Comparison of ENCODE assay signal across 8 mouse cellular contexts in genomic region chr2:127270300-127271041, GRCm38 (mm10). TPM values are rescaled to one million over a fixed set of nuclear protein-coding genes. Genes with fewer than 3 reads are reported as not detected.
A peak's percentile ranks its signal among the peaks of the same experiment; 100 is the strongest.
DNase-seq lines count a peak whose midpoint lies in the region; ATAC-seq and TF ChIP-seq lines count a peak whose summit lies in the region.

No protein-coding gene starts in this region.

- TF ChIP-seq CTCF in ES-Bruce4 (IDR thresholded peaks at IDR 0.05; ENCODE audit: low read depth, low read length) = no peak

- no peaks in the 10 kb centered on the region for H3K9me3 ChIP-seq in ES-Bruce4 (replicated peaks; ENCODE audit: control insufficient read depth, insufficient read depth, low read length, poor library complexity, severe bottlenecking)
- no peaks in the 10 kb centered on the region for H3K9me3 ChIP-seq in forebrain, embryonic 16.5 days (ENCODE audit: control insufficient read depth, low read length)
- no peaks in the 10 kb centered on the region for H3K9me3 ChIP-seq in neural tube, embryonic 15.5 days (replicated peaks)

- TF ChIP-seq EP300 in ES-Bruce4 (IDR thresholded peaks at IDR 0.05; ENCODE audit: insufficient read depth, low read depth, low read length) = no peak

- intact Hi-C loops in heart, postnatal 36 days (cut with DNase I) = loop anchor here (2.0 kb wide), 1 partner anchor 22 kb away; no protein-coding TSS in a partner anchor

- H3K9ac ChIP-seq in ES-Bruce4 (ENCODE audit: low read depth, poor library complexity, severe bottlenecking) = peak overlapping the region; percentile 93
- H3K9ac ChIP-seq in forebrain, embryonic 16.5 days (replicated peaks; ENCODE audit: low read depth, low read length) = peak overlapping the region; percentile 87
- H3K9ac ChIP-seq in neural tube, embryonic 15.5 days (replicated peaks) = peak overlapping the region; percentile 96

- H3K27ac ChIP-seq in ES-Bruce4 (ENCODE audit: insufficient read depth, low read length) = peak overlapping the region; percentile 39; the same call in 1 of the 2 replicates
- peak overlapping the region; percentile 93 for H3K27ac ChIP-seq in forebrain, embryonic 16.5 days (ENCODE audit: low read length)
- peak overlapping the region; percentile 96 for H3K27ac ChIP-seq in neural tube, embryonic 15.5 days (replicated peaks)

- no peak for TF ChIP-seq POLR2A in ES-Bruce4 (IDR thresholded peaks at IDR 0.05; ENCODE audit: insufficient read depth, low read length)

- H3K4me2 ChIP-seq in forebrain, embryonic 16.5 days (ENCODE audit: low read length) = peak overlapping the region; percentile 49
- peak overlapping the region; percentile 85 for H3K4me2 ChIP-seq in neural tube, embryonic 15.5 days

- no peaks in the 10 kb centered on the region for H3K4me1 ChIP-seq in ES-Bruce4 (ENCODE audit: control insufficient read depth, insufficient read depth, low read length)
- peaks cover 19% of the 10 kb centered on the region for H3K4me1 ChIP-seq in forebrain, embryonic 16.5 days (replicated peaks; ENCODE audit: control insufficient read depth, insufficient read depth, low read length)
- H3K4me1 ChIP-seq in neural tube, embryonic 15.5 days = peaks cover 36% of the 10 kb centered on the region

- WGBS in forebrain, embryonic 16.5 days = 0% methylated on average over 63 of the region's 75 CpGs
- WGBS in neural tube, embryonic 15.5 days = under 1% methylated on average over 73 of the region's 75 CpGs

- H3K36me3 ChIP-seq in ES-Bruce4 (ENCODE audit: control insufficient read depth, insufficient read depth, low read length, poor library complexity, severe bottlenecking) = no peaks in the 10 kb centered on the region
- no peaks in the 10 kb centered on the region for H3K36me3 ChIP-seq in forebrain, embryonic 16.5 days (ENCODE audit: control insufficient read depth, insufficient read depth)
- no peaks in the 10 kb centered on the region for H3K36me3 ChIP-seq in neural tube, embryonic 15.5 days

- DNase-seq in cerebellum, adult 11-12 months = peak; percentile 91
- DNase-seq in heart, postnatal 36 days = peak; percentile 86 to 91
- peak; percentile 80 to 87 for DNase-seq in layer of hippocampus, adult 18-20 months (ENCODE audit: low spot score in 2 of 2)
- peak; percentile 86 to 88 for DNase-seq in lung, adult 18-20 months
- DNase-seq in testis, postnatal 14 days (ENCODE audit: low spot score) = peak; percentile 88

- peak; percentile 93 for ATAC-seq in forebrain, embryonic 16.5 days
- ATAC-seq in neural tube, embryonic 15.5 days (ENCODE audit: low FRiP score) = peak; percentile 96

- no peaks in the 10 kb centered on the region for H3K27me3 ChIP-seq in ES-Bruce4 (ENCODE audit: control insufficient read depth, insufficient read depth, low read length, poor library complexity, severe bottlenecking)
- no peaks in the 10 kb centered on the region for H3K27me3 ChIP-seq in forebrain, embryonic 16.5 days (replicated peaks; ENCODE audit: control insufficient read depth, insufficient read depth, low read length)
- no peaks in the 10 kb centered on the region for H3K27me3 ChIP-seq in neural tube, embryonic 15.5 days (replicated peaks)

- H3K4me3 ChIP-seq in ES-Bruce4 (ENCODE audit: low read depth, low read length) = peak overlapping the region; percentile 89
- H3K4me3 ChIP-seq in forebrain, embryonic 16.5 days (replicated peaks; ENCODE audit: low read length) = peak overlapping the region; percentile 99
- H3K4me3 ChIP-seq in neural tube, embryonic 15.5 days (replicated peaks) = peak overlapping the region; percentile 100

RNA-seq across cellular contexts. Expression of gene Stard7, which starts 0.5 kb away (rescaled TPM):
- 45.0 and 45.7 TPM in 2 replicates for polyA plus RNA-seq in ES-Bruce4 (2011; ENCODE audit: insufficient read depth, insufficient read length, low read depth, missing spikeins)
- polyA plus RNA-seq in forebrain, embryonic 16.5 days (2015; fragmentation: Nextera tagmentation; extraction: Ambion mirVana) = 98.3 and 106 TPM in 2 replicates
- total RNA-seq in heart, postnatal 36 days (2021) = 100 to 1,000 TPM; 157 to 170 TPM
- total RNA-seq in layer of hippocampus, adult 18-20 months (2021) = 100 to 1,000 TPM in 1 of 2 experiments, 10 to 100 TPM in 1; 99.8 to 104 TPM
- polyA plus RNA-seq in neural tube, embryonic 15.5 days (2015; fragmentation: Nextera tagmentation; extraction: Ambion mirVana) = 79.6 and 83.2 TPM in 2 replicates

RNA-seq across cellular contexts. Expression of gene Tmem127, which starts 22.8 kb away (rescaled TPM):
- 21.7 and 22.3 TPM in 2 replicates for polyA plus RNA-seq in ES-Bruce4 (2011; ENCODE audit: insufficient read depth, insufficient read length, low read depth, missing spikeins)
- 49.0 and 50.1 TPM in 2 replicates for polyA plus RNA-seq in forebrain, embryonic 16.5 days (2015; fragmentation: Nextera tagmentation; extraction: Ambion mirVana)
- total RNA-seq in heart, postnatal 36 days (2021) = 10 to 100 TPM; 27.9 to 28.3 TPM
- total RNA-seq in layer of hippocampus, adult 18-20 months (2021) = 10 to 100 TPM; 73.5 to 75.8 TPM
- polyA plus RNA-seq in neural tube, embryonic 15.5 days (2015; fragmentation: Nextera tagmentation; extraction: Ambion mirVana) = 53.8 and 55.6 TPM in 2 replicates

RNA-seq across cellular contexts. Expression of gene Ciao1, which starts 22.9 kb away (rescaled TPM):
- polyA plus RNA-seq in ES-Bruce4 (2011; ENCODE audit: insufficient read depth, insufficient read length, low read depth, missing spikeins) = 43.7 and 53.8 TPM in 2 replicates
- 67.0 and 69.3 TPM in 2 replicates for polyA plus RNA-seq in forebrain, embryonic 16.5 days (2015; fragmentation: Nextera tagmentation; extraction: Ambion mirVana)
- 10 to 100 TPM; 60.5 to 63.5 TPM for total RNA-seq in heart, postnatal 36 days (2021)
- total RNA-seq in layer of hippocampus, adult 18-20 months (2021) = 10 to 100 TPM; 72.8 to 81.6 TPM
- 64.6 and 68.5 TPM in 2 replicates for polyA plus RNA-seq in neural tube, embryonic 15.5 days (2015; fragmentation: Nextera tagmentation; extraction: Ambion mirVana)

Comparison
In these comparisons a context has a peak if more than half of its experiments do, and no peak if none do; other contexts are left out.
1. Peak in every context shown above with its lines: DNase-seq, ATAC-seq, H3K4me3 ChIP-seq and H3K27ac ChIP-seq.
2. H3K27ac ChIP-seq: peak in every context shown above with its lines; median percentile 96 in neural tube, embryonic 15.5 days; 93 in forebrain, embryonic 16.5 days; 39 in ES-Bruce4.